Mouse (Mus musculus): ENCODE measurements around the gene Ndufc2.

DNA sequence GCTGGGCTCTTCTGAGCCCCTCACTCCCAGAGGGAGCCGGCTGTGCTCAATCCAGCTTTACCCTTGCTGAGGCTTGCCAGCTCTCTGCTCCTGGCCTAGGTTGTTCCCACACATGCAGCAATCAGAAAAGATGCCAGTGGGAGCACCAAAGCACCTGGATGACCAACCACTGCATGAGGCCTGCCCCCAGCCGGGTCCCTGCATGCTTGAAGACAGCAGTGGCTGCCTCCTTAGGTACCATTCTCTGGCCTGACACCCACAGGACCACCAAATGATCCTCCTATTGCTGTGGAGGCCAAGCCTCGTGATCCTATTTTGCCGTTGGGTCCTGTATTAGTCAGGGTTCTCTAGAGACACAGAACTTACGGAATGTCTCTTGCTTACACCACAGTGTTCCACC, 48.9 kb upstream of the Ndufc2 start:
- TF ChIP-seq CTCF (IDR thresholded peaks at IDR 0.05; ENCODE audit: low read depth) = no peak
- no peak for TF ChIP-seq EP300 (IDR thresholded peaks at IDR 0.05; ENCODE audit: low read depth)

Data from liver, postnatal 0 days (tissue).